Mouse (Mus musculus) midbrain, embryonic 10.5 days (tissue): ENCODE results near the gene Ablim1. TPM values are rescaled to one million over a fixed set of nuclear protein-coding genes. Genes with fewer than 3 reads are reported as not detected.
A peak's percentile ranks its signal among the peaks of the same experiment; 100 is the strongest.

Experiments used
- DNase-seq: peaks from one replicate; pipeline ENCODE4 v3.0.0-alpha.2; 2017; ENCODE audit warnings: low spot score
- H3K27ac ChIP-seq: fragments of 300-500 bp; sonication (generic); replicated peaks from 2 replicates; pipeline ENCODE4 v1.5.1; 2016; ENCODE audit warnings: mild to moderate bottlenecking
- H3K27me3 ChIP-seq: fragments of 300-500 bp; sonication (generic); 2 replicates; pipeline ENCODE4 v1.6.1; 2016; ENCODE audit warnings: low read depth, mild to moderate bottlenecking; ENCODE audit not compliant: poor library complexity, severe bottlenecking
- H3K36me3 ChIP-seq: fragments of 300-500 bp; sonication (generic); 2 replicates; pipeline ENCODE4 v1.6.1; 2016; ENCODE audit warnings: mild to moderate bottlenecking, moderate library complexity
- H3K4me1 ChIP-seq: fragments of 300-500 bp; sonication (generic); 2 replicates; pipeline ENCODE4 v1.6.1; 2016
- H3K4me3 ChIP-seq: fragments of 300-500 bp; sonication (generic); 2 replicates; pipeline ENCODE4 v1.5.1; 2016; ENCODE audit warnings: mild to moderate bottlenecking, moderate library complexity
- H3K9me3 ChIP-seq: fragments of 300-500 bp; sonication (generic); replicated peaks from 2 replicates; pipeline ENCODE4 v1.6.1; 2016; ENCODE audit warnings: mild to moderate bottlenecking
- WGBS: fragments of 180-500 bp; shearing (Covaris S2); methylation state at CpG from one replicate; pipeline ENCODE4 v1.1.7; 2016; 5-methylcytosine and 5-hydroxymethylcytosine counted together
- polyA plus RNA-seq: library from polyadenylated mRNA; unstranded; fragments of >200 nt; fragmentation: Nextera tagmentation; extraction: Ambion mirVana; gene quantifications from 2 replicates; pipeline ENCODE4 v1.2.1, GENCODE M21; 2016

The Ablim1 gene
- polyA plus RNA-seq, 1 experiment from 2014 or later, result 17.8 TPM

DNA sequence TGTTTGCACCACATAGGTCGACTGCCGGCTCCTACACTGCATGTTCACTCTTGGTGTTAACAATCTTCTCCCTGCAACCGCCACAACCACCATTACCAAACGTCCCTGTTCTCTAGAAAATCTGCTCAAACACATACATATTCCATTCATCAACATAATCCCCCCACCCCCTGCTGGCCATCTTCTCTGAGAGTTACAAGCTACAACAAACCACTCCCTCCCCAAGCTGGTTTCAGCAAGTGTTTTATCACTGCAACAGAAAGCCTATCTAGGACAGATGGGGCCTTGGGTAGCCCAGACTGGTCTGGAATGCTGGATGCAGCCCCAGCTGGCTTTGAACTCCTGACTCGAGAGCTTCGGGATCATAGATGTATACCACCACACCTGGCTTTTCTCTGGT, 42.5 kb upstream of the Ablim1 start:
- Histone ChIP-seq H3K36me3 (0 out of 2 replicates have a peak, but pooled peaks cover 5% of the 10 kb centered on the region), H3K27ac (no peak overlapping the region), H3K9me3 (no peaks in the 10 kb centered on the region), H3K4me3 (no peak overlapping the region), H3K27me3 (no peaks in the 10 kb centered on the region), H3K4me1 (peaks cover 36% of the 10 kb centered on the region)
- 85% methylated on average over 6 of the region's 6 CpGs for WGBS
- DNase-seq, result no peak

- no peak overlapping the region for H3K27ac ChIP-seq
- peaks cover 32% of the 10 kb centered on the region for H3K4me1 ChIP-seq
- no peak for DNase-seq
- H3K27me3 ChIP-seq, result no peaks in the 10 kb centered on the region
- 85% methylated on average over 7 of the region's 7 CpGs for WGBS
- H3K4me3 ChIP-seq, result no peak overlapping the region
- H3K9me3 ChIP-seq, result no peaks in the 10 kb centered on the region
- H3K36me3 ChIP-seq, result 0 out of 2 replicates have a peak, but pooled peaks cover 5% of the 10 kb centered on the region
These were observed 41.6 kb upstream of the Ablim1 start for GRCm38 (mm10) chr19:57356273-57356672.

DNA sequence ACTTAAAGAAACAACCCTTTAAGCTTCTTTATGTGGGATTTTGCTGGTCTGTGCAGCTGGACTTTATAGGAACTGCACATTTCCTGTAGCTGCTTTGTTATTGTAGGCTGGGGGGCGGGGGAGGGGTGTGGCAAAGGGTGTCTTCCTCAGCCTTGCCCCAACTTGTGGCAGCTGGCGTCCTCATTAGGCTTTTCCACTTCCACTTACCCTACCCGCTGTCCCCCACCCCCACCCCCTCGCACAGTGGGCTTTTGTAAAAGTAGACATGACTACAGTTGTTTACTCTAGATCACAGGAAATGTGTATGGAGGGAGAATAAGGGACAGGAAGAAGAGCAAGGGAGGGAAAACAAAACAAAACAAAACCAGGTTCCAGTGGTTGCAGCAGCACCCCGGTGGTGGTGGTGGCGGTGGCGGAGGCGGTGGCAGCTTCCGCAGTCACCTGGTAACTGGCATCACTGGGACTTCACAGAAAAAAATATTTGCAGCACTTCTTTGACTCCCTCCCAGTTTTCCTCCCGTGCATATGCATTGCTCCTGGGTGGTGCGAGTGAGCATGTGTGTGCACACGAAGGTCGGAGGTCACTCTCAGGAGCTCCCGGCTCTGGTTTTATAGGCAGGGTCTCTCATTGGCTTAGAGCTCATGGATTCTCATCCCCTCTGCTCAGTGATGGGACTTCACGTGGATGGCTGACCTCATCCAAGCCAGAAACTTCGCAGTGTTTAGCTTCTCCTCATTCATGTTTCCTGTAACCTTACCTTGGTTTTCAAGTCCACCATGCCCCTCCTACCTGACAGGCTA, 40.9 kb upstream of the Ablim1 start:
- Histone ChIP-seq H3K27me3 (no peaks in the 10 kb centered on the region), H3K4me3 (no peak overlapping the region), H3K9me3 (no peaks in the 10 kb centered on the region), H3K27ac (0 out of 2 replicates have a peak overlapping the region, but pooled peaks have one; percentile 17), H3K36me3 (0 out of 2 replicates have a peak, but pooled peaks cover 5% of the 10 kb centered on the region), H3K4me1 (peaks cover 32% of the 10 kb centered on the region)
- 84% methylated on average over 16 of the region's 16 CpGs for WGBS
- no peak for DNase-seq

DNA sequence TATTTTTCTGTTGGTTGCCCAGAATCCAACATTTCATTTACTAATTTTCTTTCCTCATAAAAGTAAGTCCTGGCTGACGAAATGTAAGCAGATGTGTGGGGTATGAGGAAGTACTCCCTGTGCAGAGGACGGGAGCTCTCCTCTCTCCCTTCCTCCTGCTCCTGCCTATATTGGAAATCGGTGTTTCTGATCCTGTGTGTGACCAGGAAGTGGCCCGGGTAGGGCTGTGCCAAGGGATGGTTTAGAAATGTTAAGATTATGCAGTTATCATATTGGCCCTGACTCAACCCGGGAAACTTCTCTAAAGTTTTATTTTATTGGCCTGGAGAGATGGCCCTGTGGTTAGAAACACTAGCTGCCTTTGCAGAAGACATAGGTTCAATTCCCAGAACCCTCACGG, 40.0 kb upstream of the Ablim1 start:
- H3K4me3 ChIP-seq, result no peak overlapping the region
- no peaks in the 10 kb centered on the region for H3K27me3 ChIP-seq
- H3K27ac ChIP-seq, result no peak overlapping the region
- 0 out of 2 replicates have a peak, but pooled peaks cover 5% of the 10 kb centered on the region for H3K36me3 ChIP-seq
- 92% methylated on average over 6 of the region's 6 CpGs for WGBS
- peaks cover 25% of the 10 kb centered on the region for H3K4me1 ChIP-seq
- no peak for DNase-seq
- H3K9me3 ChIP-seq, result no peaks in the 10 kb centered on the region

DNA sequence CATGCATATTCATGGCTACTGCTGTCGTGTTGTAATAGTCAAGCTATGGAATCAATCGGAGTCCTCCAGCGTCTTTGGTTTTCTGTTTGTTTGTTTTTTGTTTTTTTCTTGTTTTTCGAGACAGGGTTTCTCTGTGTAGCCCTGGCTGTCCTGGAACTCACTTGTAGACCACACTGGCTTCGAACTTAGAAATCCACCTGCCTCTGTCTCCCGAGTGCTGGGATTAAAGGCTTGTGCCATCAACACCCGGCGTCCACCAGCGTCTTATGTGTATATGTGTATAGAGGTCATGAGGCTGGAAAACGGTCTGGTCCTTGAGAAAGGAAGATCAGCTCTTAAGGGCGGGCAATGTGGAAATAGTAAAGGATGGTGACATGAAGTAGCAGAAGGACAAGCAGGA, 39.3 kb upstream of the Ablim1 start:
- no peak overlapping the region for H3K27ac ChIP-seq
- no peaks in the 10 kb centered on the region for H3K27me3 ChIP-seq
- no peak overlapping the region for H3K4me3 ChIP-seq
- WGBS, result 94% methylated on average over 11 of the region's 11 CpGs
- H3K9me3 ChIP-seq, result no peaks in the 10 kb centered on the region
- DNase-seq, result no peak
- 0 out of 2 replicates have a peak, but pooled peaks cover 5% of the 10 kb centered on the region for H3K36me3 ChIP-seq
- H3K4me1 ChIP-seq, result peaks cover 20% of the 10 kb centered on the region

- H3K9me3 ChIP-seq, result no peaks in the 10 kb centered on the region
- H3K4me1 ChIP-seq, result peaks cover 13% of the 10 kb centered on the region
- H3K36me3 ChIP-seq, result 0 out of 2 replicates have a peak, but pooled peaks cover 1% of the 10 kb centered on the region
- no peak overlapping the region for H3K4me3 ChIP-seq
- no peaks in the 10 kb centered on the region for H3K27me3 ChIP-seq
- DNase-seq, result no peak
- no peak overlapping the region for H3K27ac ChIP-seq
- 90% methylated on average over 10 of the region's 10 CpGs for WGBS
These were observed 38.5 kb upstream of the Ablim1 start for GRCm38 (mm10) chr19:57353228-57353627.

DNA sequence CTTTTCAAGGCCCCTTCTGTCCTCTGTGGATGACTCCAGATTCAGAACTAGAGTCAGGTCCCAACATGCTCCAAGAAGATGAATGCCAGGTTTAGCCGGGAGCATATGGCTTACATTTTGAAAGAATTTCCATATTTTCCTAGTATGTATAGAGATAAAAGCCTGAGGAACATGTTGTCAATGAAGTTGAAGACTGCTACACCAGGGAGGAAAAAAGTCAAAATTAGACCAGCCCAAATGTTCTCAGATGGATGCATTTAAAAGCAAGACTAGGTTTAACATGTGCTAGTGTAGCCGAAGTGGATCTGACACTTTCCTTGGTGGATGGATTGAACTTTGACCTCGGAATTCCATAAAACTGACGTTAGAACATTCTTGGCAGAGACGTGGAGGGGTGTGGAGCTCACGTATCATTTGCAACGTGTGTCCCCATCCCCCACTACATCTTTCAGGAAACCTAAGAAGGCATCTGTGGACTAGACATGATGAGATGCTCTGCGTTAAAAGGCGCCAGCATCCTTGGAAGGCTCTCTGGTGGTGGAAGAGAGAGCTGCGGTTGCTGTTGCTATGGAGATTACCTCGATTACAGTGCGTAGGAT, 37.7 kb upstream of the Ablim1 start:
- no peaks in the 10 kb centered on the region for H3K27me3 ChIP-seq
- no peak overlapping the region for H3K27ac ChIP-seq
- H3K4me3 ChIP-seq, result no peak overlapping the region
- no peak for DNase-seq
- peaks cover 10% of the 10 kb centered on the region; the same call in 1 of the 2 replicates for H3K4me1 ChIP-seq
- no peaks in the 10 kb centered on the region for H3K36me3 ChIP-seq
- 91% methylated on average over 12 of the region's 12 CpGs for WGBS
- H3K9me3 ChIP-seq, result peaks cover 6% of the 10 kb centered on the region

GRCm38 (mm10) chr19:57349096-57349495, 34.4 kb upstream of the Ablim1 start:
- H3K4me3 ChIP-seq, result no peak overlapping the region
- H3K27ac ChIP-seq, result no peak overlapping the region
- peaks cover 16% of the 10 kb centered on the region for H3K9me3 ChIP-seq
- no peaks in the 10 kb centered on the region for H3K36me3 ChIP-seq
- H3K27me3 ChIP-seq, result no peaks in the 10 kb centered on the region
- H3K4me1 ChIP-seq, result no peaks in the 10 kb centered on the region
- no peak for DNase-seq

- Histone ChIP-seq H3K27me3 (no peaks in the 10 kb centered on the region), H3K4me1 (no peaks in the 10 kb centered on the region), H3K27ac (no peak overlapping the region), H3K9me3 (peaks cover 16% of the 10 kb centered on the region), H3K36me3 (no peaks in the 10 kb centered on the region), H3K4me3 (no peak overlapping the region)
- WGBS, result 79% methylated on average over 1 of the region's 1 CpGs
- no peak for DNase-seq
These were observed 30.0 kb upstream of the Ablim1 start for GRCm38 (mm10) chr19:57344678-57345077.

GRCm38 (mm10) chr19:57343860-57344259, 29.1 kb upstream of the Ablim1 start:
- WGBS, result 92% methylated on average over 5 of the region's 5 CpGs
- Histone ChIP-seq H3K36me3 (no peaks in the 10 kb centered on the region), H3K4me3 (no peak overlapping the region), H3K4me1 (no peaks in the 10 kb centered on the region), H3K27me3 (no peaks in the 10 kb centered on the region), H3K9me3 (peaks cover 16% of the 10 kb centered on the region), H3K27ac (no peak overlapping the region)
- DNase-seq, result no peak

- H3K4me3 ChIP-seq, result no peak overlapping the region
- H3K27me3 ChIP-seq, result no peaks in the 10 kb centered on the region
- no peaks in the 10 kb centered on the region for H3K36me3 ChIP-seq
- 82% methylated on average over 8 of the region's 8 CpGs for WGBS
- H3K27ac ChIP-seq, result no peak overlapping the region
- H3K9me3 ChIP-seq, result no peaks in the 10 kb centered on the region
- no peaks in the 10 kb centered on the region for H3K4me1 ChIP-seq
- no peak for DNase-seq
These were observed 26.4 kb upstream of the Ablim1 start for GRCm38 (mm10) chr19:57340900-57341742.

DNA sequence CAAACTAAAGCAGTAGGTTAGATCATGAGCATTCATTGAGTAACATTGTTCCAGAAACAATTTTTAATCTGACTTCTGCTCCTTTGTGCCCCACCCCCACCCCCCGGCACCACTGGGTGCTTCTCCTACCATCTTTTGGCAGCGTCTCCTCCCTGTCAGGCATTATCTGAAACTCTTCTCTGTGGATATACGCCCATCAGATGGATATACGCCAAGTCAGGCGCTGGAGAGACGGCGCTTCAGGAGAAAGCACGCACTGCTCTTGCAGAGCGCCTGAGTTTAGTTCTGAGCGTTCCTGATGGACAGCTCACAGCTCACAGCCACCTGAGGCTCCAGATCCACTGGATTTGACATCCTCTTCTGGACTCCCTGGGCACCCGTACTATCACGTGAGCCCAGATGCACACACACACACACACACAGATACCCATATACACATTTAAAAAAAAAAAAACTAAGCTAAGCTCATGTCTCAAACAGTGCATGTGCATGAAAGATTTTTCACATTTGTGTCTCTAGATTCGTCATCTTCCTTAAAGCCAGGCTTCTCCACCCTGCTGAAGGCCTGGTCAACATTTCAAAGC, 24.7 kb upstream of the Ablim1 start:
- WGBS, result 89% methylated on average over 13 of the region's 13 CpGs
- no peaks in the 10 kb centered on the region for H3K27me3 ChIP-seq
- no peak for DNase-seq
- H3K4me1 ChIP-seq, result peaks cover 9% of the 10 kb centered on the region
- no peaks in the 10 kb centered on the region for H3K9me3 ChIP-seq
- no peak overlapping the region for H3K27ac ChIP-seq
- no peaks in the 10 kb centered on the region for H3K36me3 ChIP-seq
- H3K4me3 ChIP-seq, result no peak overlapping the region
